Mouse (Mus musculus) thymus, adult 2 months (tissue): ENCODE results near the gene Zc3h12d. TPM values are rescaled to one million over a fixed set of nuclear protein-coding genes. Genes with fewer than 3 reads are reported as not detected.

ENCODE experiments used
- DNase-seq: peaks from one replicate; pipeline ENCODE4 v3.0.0; 2021
- H3K27ac ChIP-seq: fragments of 200-500 bp; 2 replicates; pipeline ENCODE4 v1.5.1; 2012; ENCODE audit warnings: low read length, control low read depth; ENCODE audit not compliant: control insufficient read depth, insufficient read depth
- H3K27me3 ChIP-seq: fragments of 200-500 bp; 2 replicates; pipeline ENCODE4 v1.6.1; 2012; ENCODE audit warnings: mild to moderate bottlenecking, low read length, moderate library complexity, mixed read lengths; ENCODE audit not compliant: control insufficient read depth, insufficient read depth
- H3K36me3 ChIP-seq: fragments of 200-500 bp; 2 replicates; pipeline ENCODE4 v1.6.1; 2012; ENCODE audit warnings: mild to moderate bottlenecking, low read length, moderate library complexity; ENCODE audit not compliant: control insufficient read depth, insufficient read depth
- H3K4me1 ChIP-seq: fragments of 200-500 bp; replicated peaks from 2 replicates; pipeline ENCODE4 v1.6.1; 2012; ENCODE audit warnings: low read length; ENCODE audit not compliant: control insufficient read depth, insufficient read depth
- H3K4me3 ChIP-seq: fragments of 200-500 bp; 2 replicates; pipeline ENCODE4 v1.5.1; 2012; ENCODE audit warnings: mild to moderate bottlenecking, low read length, control low read depth, moderate library complexity; ENCODE audit not compliant: control insufficient read depth, insufficient read depth
- CTCF ChIP-seq: fragments of 200-500 bp; IDR thresholded peaks from 2 replicates; pipeline ENCODE4 v1.5.1; 2012; ENCODE audit warnings: mild to moderate bottlenecking, control low read depth, low read length, moderate library complexity, borderline replicate concordance; ENCODE audit not compliant: control insufficient read depth, poor library complexity, insufficient read depth; ENCODE audit errors: extremely low read depth
- POLR2A ChIP-seq: fragments of 200-500 bp; IDR thresholded peaks from 2 replicates; pipeline ENCODE4 v1.6.1; 2012; ENCODE audit warnings: mild to moderate bottlenecking, low read length, control low read depth, moderate library complexity; ENCODE audit not compliant: control insufficient read depth, poor library complexity, insufficient read depth; ENCODE audit errors: extremely low read depth
- WGBS: fragments of 180-500 bp; shearing (Covaris S2); methylation state at CpG from one replicate; pipeline ENCODE4 v1.1.7; 2018; 5-methylcytosine and 5-hydroxymethylcytosine counted together
- polyA plus RNA-seq: library from polyadenylated mRNA; depleted of rRNA; stranded (reverse); fragments of >200 nt; gene quantifications from 2 replicates; pipeline ENCODE4 v1.2.3, GENCODE M21; 2012

The Zc3h12d gene
- polyA plus RNA-seq, 1 experiment = 5.6 TPM

DNA sequence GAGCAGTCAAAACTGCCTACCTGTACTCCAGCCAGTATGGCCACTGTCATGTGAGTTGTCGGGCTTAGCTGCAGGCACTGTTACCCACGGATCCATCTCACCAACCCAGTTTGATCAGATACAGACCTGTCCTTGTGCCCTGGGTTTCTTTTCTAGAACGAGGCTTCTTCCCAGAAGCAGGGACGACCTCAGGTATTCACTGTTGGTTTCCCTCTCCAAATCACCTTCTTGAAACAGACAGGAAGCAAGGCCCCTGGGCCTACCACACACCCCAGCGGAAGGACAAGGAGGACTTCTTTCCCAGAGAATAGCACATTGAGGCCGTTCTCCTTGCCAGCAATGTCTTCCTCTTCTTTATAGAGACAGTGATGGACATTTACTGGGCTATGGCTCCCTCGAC lies 28.2 kb downstream of the Zc3h12d start:
- no peak for TF ChIP-seq CTCF
- TF ChIP-seq POLR2A = no peak
- Histone ChIP-seq H3K27ac (no peak overlapping the region), H3K4me3 (no peak overlapping the region), H3K36me3 (no peaks in the 10 kb centered on the region), H3K27me3 (no peaks in the 10 kb centered on the region), H3K4me1 (no peaks in the 10 kb centered on the region)
- 95% methylated on average over 7 of the region's 7 CpGs for WGBS
- DNase-seq = no peak

DNA sequence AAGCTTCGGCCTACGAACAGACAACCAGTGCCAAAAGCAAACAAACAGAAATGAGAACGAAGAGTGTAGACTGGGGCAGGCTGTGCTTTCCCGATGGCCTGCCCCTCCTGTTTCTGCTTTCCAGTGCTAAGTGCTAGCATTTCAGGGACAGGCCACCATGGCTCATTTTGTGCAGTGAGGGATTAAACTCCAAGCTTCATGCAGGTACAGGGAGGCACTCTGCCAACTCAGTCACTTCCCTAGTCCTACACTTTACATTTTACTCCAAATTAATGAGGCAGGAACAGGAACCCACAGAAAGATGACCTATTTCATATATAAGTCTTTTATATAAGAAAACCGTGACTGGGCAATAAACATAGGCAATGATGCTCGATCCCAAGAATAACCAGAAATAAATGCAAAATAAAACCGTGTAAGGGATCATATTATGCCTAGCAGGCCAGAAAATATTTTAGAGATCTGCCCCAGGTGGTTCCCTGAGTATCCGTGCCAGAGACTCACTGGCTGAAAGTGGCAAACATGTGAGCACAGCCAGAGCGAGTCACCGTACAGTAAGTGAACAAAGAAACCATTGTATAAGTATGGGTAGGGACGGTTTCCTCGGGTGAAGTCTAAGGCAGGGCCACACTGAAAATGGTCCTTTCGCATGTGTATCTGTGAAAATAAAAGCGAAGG lies 29.1 kb downstream of the Zc3h12d start:
- DNase-seq = no peak
- Histone ChIP-seq H3K4me3 (no peak overlapping the region), H3K36me3 (no peaks in the 10 kb centered on the region), H3K27me3 (no peaks in the 10 kb centered on the region), H3K27ac (no peak overlapping the region; the same call in 1 of the 2 replicates), H3K4me1 (no peaks in the 10 kb centered on the region)
- WGBS = 97% methylated on average over 14 of the region's 14 CpGs
- TF ChIP-seq POLR2A (no peak), CTCF (no peak)

DNA sequence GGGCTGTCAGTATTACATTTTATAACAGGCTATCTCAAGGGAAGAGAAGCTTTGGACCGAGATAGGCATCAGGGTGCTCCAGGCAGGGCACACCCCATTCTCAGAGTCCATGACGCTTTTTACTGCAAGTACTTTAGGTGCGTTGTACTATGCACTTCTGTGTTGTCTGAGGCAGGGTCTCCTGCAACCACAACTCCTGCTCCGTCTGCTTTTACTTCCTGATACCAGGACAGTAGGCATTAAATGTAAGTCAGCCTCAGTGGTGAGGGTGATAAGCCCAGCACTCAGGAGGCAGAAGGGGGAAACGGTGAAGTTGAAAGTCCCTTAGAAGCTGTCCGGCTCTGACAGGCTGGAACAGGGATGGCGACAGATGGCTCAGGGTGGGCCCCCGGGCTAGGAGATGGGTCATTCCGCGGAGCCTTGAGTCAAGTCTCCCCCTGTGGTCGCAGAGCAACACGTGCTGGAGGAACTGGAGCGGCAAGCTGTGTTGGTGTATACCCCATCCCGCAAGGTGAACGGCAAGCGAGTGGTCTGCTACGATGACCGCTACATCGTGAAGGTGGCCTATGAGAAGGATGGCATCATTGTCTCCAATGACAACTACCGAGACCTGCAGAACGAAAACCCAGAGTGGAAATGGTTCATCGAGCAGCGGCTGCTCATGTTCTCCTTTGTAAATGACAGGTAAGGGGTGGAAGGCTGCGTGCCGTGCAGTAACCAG lies 29.8 kb downstream of the Zc3h12d start:
- no peak for DNase-seq
- WGBS = 97% methylated on average over 25 of the region's 25 CpGs
- no peaks in the 10 kb centered on the region for H3K27me3 ChIP-seq
- H3K4me3 ChIP-seq = no peak overlapping the region
- TF ChIP-seq CTCF (no peak), POLR2A (no peak)
- H3K4me1 ChIP-seq = no peaks in the 10 kb centered on the region
- no peaks in the 10 kb centered on the region for H3K36me3 ChIP-seq
- H3K27ac ChIP-seq = no peak overlapping the region; the same call in 1 of the 2 replicates

DNA sequence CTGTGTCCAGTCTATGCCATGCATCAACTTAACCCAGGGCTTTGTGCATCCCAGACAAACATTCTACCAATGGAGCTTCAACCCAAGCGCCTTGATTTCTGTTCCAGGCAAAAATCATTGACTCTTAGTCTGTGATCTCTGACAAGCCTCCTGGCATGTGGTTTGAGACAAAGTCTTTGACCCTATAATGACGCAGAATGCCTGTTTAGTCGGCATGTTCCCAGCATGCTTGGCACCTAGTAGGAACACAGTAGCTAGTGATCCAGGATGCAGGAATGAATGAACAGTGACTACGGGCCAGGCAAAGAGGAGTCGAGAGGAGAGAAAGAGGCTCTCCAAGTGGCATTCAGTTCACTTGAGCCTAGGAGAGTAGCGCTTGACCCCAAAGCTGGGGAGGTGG lies 31.1 kb downstream of the Zc3h12d start:
- 98% methylated on average over 6 of the region's 6 CpGs for WGBS
- Histone ChIP-seq H3K27me3 (no peaks in the 10 kb centered on the region), H3K36me3 (peaks cover 6% of the 10 kb centered on the region; the same call in 1 of the 2 replicates), H3K4me3 (no peak overlapping the region), H3K27ac (no peak overlapping the region), H3K4me1 (no peaks in the 10 kb centered on the region)
- TF ChIP-seq CTCF = no peak
- TF ChIP-seq POLR2A = no peak
- DNase-seq = no peak

DNA sequence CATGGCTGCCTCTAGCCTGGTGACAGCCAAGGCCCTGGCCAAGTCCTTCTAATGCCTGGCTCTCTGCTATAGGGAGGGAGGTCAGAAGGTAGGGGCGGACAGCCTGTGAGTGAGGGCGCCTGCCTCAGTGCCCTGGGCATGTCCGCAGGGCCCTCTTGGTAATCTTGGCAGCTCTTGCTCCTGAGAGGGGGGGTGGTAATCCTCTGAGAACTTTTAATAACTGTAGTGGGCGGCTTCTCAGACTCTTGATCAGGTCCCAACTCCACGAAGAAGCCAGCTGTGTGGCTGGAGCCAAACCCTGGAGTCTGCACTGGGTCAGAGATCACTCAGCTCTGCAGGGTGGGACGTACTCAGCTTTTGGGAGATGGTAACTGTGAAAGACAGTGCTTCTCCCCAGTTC lies 31.9 kb downstream of the Zc3h12d start:
- H3K4me1 ChIP-seq = no peaks in the 10 kb centered on the region
- WGBS = 95% methylated on average over 6 of the region's 6 CpGs
- no peak for TF ChIP-seq POLR2A
- TF ChIP-seq CTCF = no peak
- DNase-seq = no peak
- no peak overlapping the region for H3K27ac ChIP-seq
- peaks cover 6% of the 10 kb centered on the region; the same call in 1 of the 2 replicates for H3K36me3 ChIP-seq
- no peaks in the 10 kb centered on the region for H3K27me3 ChIP-seq
- H3K4me3 ChIP-seq = no peak overlapping the region

DNA sequence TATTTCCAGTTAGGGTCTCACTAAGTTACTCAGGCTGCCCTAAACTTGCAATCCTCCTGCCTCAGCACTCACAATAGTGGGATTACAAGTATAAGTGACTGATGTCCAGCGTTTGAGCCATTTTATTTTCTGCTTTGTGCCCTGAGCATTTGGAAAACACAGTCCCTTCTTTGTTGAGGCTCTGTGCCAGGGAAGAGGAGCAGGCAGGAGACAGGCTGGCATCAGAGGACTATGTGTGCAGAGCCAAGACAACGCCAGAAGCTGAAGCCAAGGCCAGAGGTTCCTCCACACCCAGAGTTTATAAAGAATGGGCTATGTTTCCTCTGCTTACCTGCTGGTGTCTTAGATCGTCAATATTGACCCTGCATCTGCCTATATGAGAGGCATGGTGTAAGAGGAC lies 32.5 kb downstream of the Zc3h12d start:
- TF ChIP-seq CTCF (no peak), POLR2A (no peak)
- Histone ChIP-seq H3K4me3 (no peak overlapping the region), H3K27ac (no peak overlapping the region), H3K27me3 (no peaks in the 10 kb centered on the region), H3K4me1 (no peaks in the 10 kb centered on the region), H3K36me3 (peaks cover 6% of the 10 kb centered on the region; the same call in 1 of the 2 replicates)
- DNase-seq = no peak
- 97% methylated on average over 3 of the region's 3 CpGs for WGBS
